In the genomic region with DNA sequence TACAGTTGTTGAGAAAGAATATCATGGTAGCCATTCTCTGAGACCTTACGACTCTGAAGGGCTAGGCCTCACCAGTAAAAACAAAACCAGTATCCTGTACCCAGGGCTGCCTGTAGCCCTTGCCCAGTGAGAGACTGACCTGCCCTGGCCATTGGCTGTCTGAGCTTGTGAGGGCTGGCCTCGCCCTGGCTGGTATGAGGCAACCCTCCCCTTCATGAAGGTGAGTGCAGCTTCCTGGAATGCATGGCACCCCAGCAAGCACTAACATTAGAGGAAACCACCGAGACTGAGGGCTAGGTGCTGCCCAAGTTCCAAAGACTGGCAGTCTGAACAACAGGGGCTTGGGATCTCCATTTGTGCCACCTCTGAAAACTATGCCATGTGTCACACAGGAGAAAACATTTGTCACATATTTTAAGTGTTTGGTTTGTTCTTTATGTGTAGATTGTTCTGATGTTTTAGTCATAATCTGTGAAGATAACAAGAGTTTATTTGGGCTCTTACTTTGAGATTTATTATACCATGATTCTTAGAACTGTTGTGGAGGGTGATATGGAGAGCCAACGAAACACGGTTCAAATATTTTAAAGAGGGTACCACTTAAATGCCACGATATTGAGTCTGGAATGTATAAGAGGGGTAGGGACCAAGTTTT, we compare ENCODE assay signal across 15 mouse cellular contexts. TPM values are rescaled to one million over a fixed set of nuclear protein-coding genes. Genes with fewer than 3 reads are reported as not detected.
A peak's percentile ranks its signal among the peaks of the same experiment; 100 is the strongest.
DNase-seq lines count a peak whose midpoint lies in the region; ATAC-seq lines count a peak whose summit lies in the region.
"Had no signal": no experiment of that assay in that cellular context is flagged by ENCODE, and none has a peak within 500 bp of the region (broad histone marks: within the 10 kb centered on the region; RNA-seq: fewer than 3 reads in every experiment).

No protein-coding gene starts in this region.

- 0 out of 2 replicates have a peak, but pooled peaks have one; percentile 36 for ATAC-seq in intestine, embryonic 14.5 days (replicated peaks; ENCODE audit: low FRiP score, low TSS enrichment, low read depth)
- ATAC-seq in stomach, embryonic 14.5 days (ENCODE audit: insufficient number of reproducible peaks, insufficient read depth, low FRiP score, low read depth) = 0 out of 2 replicates have a peak, but pooled peaks have one; percentile 42
- ATAC-seq in hindbrain, embryonic 11.5 days (ENCODE audit: low FRiP score) = no peak
- ATAC-seq in granulocyte monocyte progenitor cell, adult 5-6 weeks (replicated peaks; ENCODE audit: poor library complexity, severe bottlenecking) = no peak
- ATAC-seq: CD4-positive, CD25-positive, alpha-beta regulatory T cell, adult 4 months had no signal

- 64% methylated on average over 6 of the region's 6 CpGs for whole genome bisulfite sequencing in intestine, embryonic 14.5 days
- 52% methylated on average over 6 of the region's 6 CpGs for WGBS in stomach, embryonic 14.5 days
- WGBS in hindbrain, embryonic 11.5 days = 69% methylated on average over 6 of the region's 6 CpGs

- H3K27me3 ChIP-seq in intestine, embryonic 14.5 days (replicated peaks; ENCODE audit: control insufficient read depth, insufficient read depth, low read length) = no peaks in the 10 kb centered on the region
- H3K27me3 ChIP-seq in stomach, embryonic 14.5 days (ENCODE audit: control insufficient read depth, insufficient read depth, low read length) = no peaks in the 10 kb centered on the region
- no peaks in the 10 kb centered on the region for H3K27me3 ChIP-seq in hindbrain, embryonic 11.5 days (ENCODE audit: control insufficient read depth, insufficient read depth, low read length)
- H3K27me3 ChIP-seq: limb, embryonic 15.5 days had no signal

- H3K27ac ChIP-seq in intestine, embryonic 14.5 days (ENCODE audit: low read depth) = no peak overlapping the region
- H3K27ac ChIP-seq in stomach, embryonic 14.5 days (ENCODE audit: low read length) = peak overlapping the region; percentile 15; the same call in 1 of the 2 replicates
- no peak overlapping the region for H3K27ac ChIP-seq in hindbrain, embryonic 11.5 days (ENCODE audit: low read depth, low read length)
- H3K27ac ChIP-seq: hindbrain, embryonic 10.5 days; left cerebral cortex, adult 2 months; limb, embryonic 15.5 days had no signal

- H3K36me3 ChIP-seq in intestine, embryonic 14.5 days (ENCODE audit: control insufficient read depth, insufficient read depth, low read length) = no peaks in the 10 kb centered on the region
- H3K36me3 ChIP-seq in stomach, embryonic 14.5 days (ENCODE audit: control insufficient read depth, insufficient read depth, low read length) = no peaks in the 10 kb centered on the region
- H3K36me3 ChIP-seq in hindbrain, embryonic 11.5 days (ENCODE audit: control insufficient read depth, insufficient read depth, low read length) = no peaks in the 10 kb centered on the region
- H3K36me3 ChIP-seq: hindbrain, embryonic 10.5 days; limb, embryonic 15.5 days had no signal

- no peak overlapping the region for H3K4me2 ChIP-seq in intestine, embryonic 14.5 days (ENCODE audit: low read length)
- H3K4me2 ChIP-seq in stomach, embryonic 14.5 days (replicated peaks; ENCODE audit: low read depth, low read length) = no peak overlapping the region
- H3K4me2 ChIP-seq in hindbrain, embryonic 11.5 days (replicated peaks; ENCODE audit: low read depth, low read length) = no peak overlapping the region
- H3K4me2 ChIP-seq: limb, embryonic 15.5 days had no signal

- H3K9me3 ChIP-seq in intestine, embryonic 14.5 days (ENCODE audit: control insufficient read depth, low read length) = no peaks in the 10 kb centered on the region
- no peaks in the 10 kb centered on the region for H3K9me3 ChIP-seq in stomach, embryonic 14.5 days (ENCODE audit: control insufficient read depth, low read depth, low read length)
- no peaks in the 10 kb centered on the region for H3K9me3 ChIP-seq in hindbrain, embryonic 11.5 days (ENCODE audit: control insufficient read depth, low read length)
- H3K9me3 ChIP-seq: hindbrain, embryonic 10.5 days; limb, embryonic 15.5 days had no signal

- H3K4me3 ChIP-seq in intestine, embryonic 14.5 days (ENCODE audit: low read depth, low read length) = no peak overlapping the region
- no peak overlapping the region for H3K4me3 ChIP-seq in stomach, embryonic 14.5 days (ENCODE audit: low read depth, low read length)
- no peak overlapping the region for H3K4me3 ChIP-seq in hindbrain, embryonic 11.5 days (ENCODE audit: low read depth, low read length)
- H3K4me3 ChIP-seq: hindbrain, embryonic 10.5 days; left cerebral cortex, adult 2 months; limb, embryonic 15.5 days had no signal

- peak; percentile 23 for DNase-seq in kidney, adult 18-20 months
- no peak for DNase-seq in kidney, adult 9 months
- DNase-seq in intestine, embryonic 14.5 days (ENCODE audit: low spot score) = no peak
- DNase-seq in lung, adult 18-20 months = peak; percentile 81 to 87
- no peak for DNase-seq in frontal cortex, postnatal 10 days (ENCODE audit: low spot score in 2 of 2)
- DNase-seq in hindbrain, embryonic 11.5 days (ENCODE audit: low spot score) = no peak
- DNase-seq: embryo, embryonic 11 days; heart, adult 11 months had no signal

- peaks cover 22% of the 10 kb centered on the region; the same call in 1 of the 2 replicates for H3K4me1 ChIP-seq in intestine, embryonic 14.5 days (replicated peaks; ENCODE audit: control insufficient read depth, insufficient read depth, low read length)
- H3K4me1 ChIP-seq in stomach, embryonic 14.5 days (ENCODE audit: control insufficient read depth, insufficient read depth, low read length) = peaks cover 14% of the 10 kb centered on the region
- H3K4me1 ChIP-seq in hindbrain, embryonic 11.5 days (replicated peaks; ENCODE audit: control insufficient read depth, insufficient read depth, low read length) = no peaks in the 10 kb centered on the region
- H3K4me1 ChIP-seq: hindbrain, embryonic 10.5 days had no signal

- H3K9ac ChIP-seq in intestine, embryonic 14.5 days (ENCODE audit: low read length) = no peak overlapping the region
- no peak overlapping the region for H3K9ac ChIP-seq in stomach, embryonic 14.5 days (replicated peaks; ENCODE audit: low read depth, low read length)
- no peak overlapping the region for H3K9ac ChIP-seq in hindbrain, embryonic 11.5 days (ENCODE audit: low read depth, low read length)
- H3K9ac ChIP-seq: limb, embryonic 15.5 days had no signal

RNA-seq across cellular contexts. Expression of a gene that starts 5.9 kb away (rescaled TPM):
- polyA plus RNA-seq in intestine, embryonic 14.5 days (2014; fragmentation: Nextera tagmentation; extraction: Ambion mirVana) = 13.1 and 14.4 TPM in 2 replicates
- polyA plus RNA-seq in stomach, embryonic 14.5 days (2014; fragmentation: Nextera tagmentation; extraction: Ambion mirVana) = 16.8 and 19.1 TPM in 2 replicates
- polyA plus RNA-seq in hindbrain, embryonic 11.5 days (2014; fragmentation: Nextera tagmentation; extraction: Ambion mirVana) = 5.3 and 6.4 TPM in 2 replicates
- total RNA-seq in granulocyte monocyte progenitor cell, adult 5-6 weeks (2014; fragmentation: Nextera tagmentation) = 12.2 and 29.7 TPM in 2 replicates
- 19.3 and 22.9 TPM in 2 replicates for total RNA-seq in granulocyte monocyte progenitor cell, adult 5-6 weeks (2017)

RNA-seq across cellular contexts. Expression of a gene that starts 24.8 kb away (rescaled TPM):
- polyA plus RNA-seq in intestine, embryonic 14.5 days (2014; fragmentation: Nextera tagmentation; extraction: Ambion mirVana) = 19.3 and 20.3 TPM in 2 replicates
- 23.2 and 24.9 TPM in 2 replicates for polyA plus RNA-seq in stomach, embryonic 14.5 days (2014; fragmentation: Nextera tagmentation; extraction: Ambion mirVana)
- polyA plus RNA-seq in hindbrain, embryonic 11.5 days (2014; fragmentation: Nextera tagmentation; extraction: Ambion mirVana) = 27.4 and 31.1 TPM in 2 replicates
- 3.2 and 7.5 TPM in 2 replicates for total RNA-seq in granulocyte monocyte progenitor cell, adult 5-6 weeks (2014; fragmentation: Nextera tagmentation)
- 2.4 and 2.8 TPM in 2 replicates for total RNA-seq in granulocyte monocyte progenitor cell, adult 5-6 weeks (2017)
- total RNA-seq: monocyte, adult 5-6 weeks had no signal

RNA-seq across cellular contexts. Expression of a gene that starts 32.8 kb away (rescaled TPM):
- 0.26 and 0.55 TPM in 2 replicates for polyA plus RNA-seq in intestine, embryonic 14.5 days (2014; fragmentation: Nextera tagmentation; extraction: Ambion mirVana)
- polyA plus RNA-seq in stomach, embryonic 14.5 days (2014; fragmentation: Nextera tagmentation; extraction: Ambion mirVana) = 0.59 and 1.1 TPM in 2 replicates
- polyA plus RNA-seq in hindbrain, embryonic 11.5 days (2014; fragmentation: Nextera tagmentation; extraction: Ambion mirVana) = 0.49 and 0.65 TPM in 2 replicates
- 2.5 and 4.9 TPM in 2 replicates for total RNA-seq in granulocyte monocyte progenitor cell, adult 5-6 weeks (2014; fragmentation: Nextera tagmentation)
- 4.7 and 6.7 TPM in 2 replicates for total RNA-seq in granulocyte monocyte progenitor cell, adult 5-6 weeks (2017)

Comparison
In these comparisons a context has a peak if more than half of its experiments do, and no peak if none do; other contexts are left out.
1. DNase-seq: peak in kidney, adult 18-20 months (single experiment) and lung, adult 18-20 months (2 of 2); none in kidney, adult 9 months (single experiment), intestine, embryonic 14.5 days (single experiment), frontal cortex, postnatal 10 days (0 of 2) and hindbrain, embryonic 11.5 days (single experiment).
2. ATAC-seq: peak in intestine, embryonic 14.5 days (single experiment) and stomach, embryonic 14.5 days (single experiment); none in hindbrain, embryonic 11.5 days (single experiment) and granulocyte monocyte progenitor cell, adult 5-6 weeks (single experiment).